Mouse (Mus musculus): Measurements from ENCODE around the gene Rnf212b.
A peak's percentile ranks its signal among the peaks of the same experiment; 100 is the strongest.

The Rnf212b gene

GRCm38 (mm10) chr14:54799686-54800085 is 14.3 kb upstream of the Rnf212b start:
- no peak for DNase-seq

GRCm38 (mm10) chr14:54802428-54802827 is 11.5 kb upstream of the Rnf212b start:
- no peak for DNase-seq

GRCm38 (mm10) chr14:54806124-54806523 is 7.8 kb upstream of the Rnf212b start:
- DNase-seq = no peak

- no peak for DNase-seq
Measured at GRCm38 (mm10) chr14:54808718-54809667, 4.9 kb upstream of the Rnf212b start.

GRCm38 (mm10) chr14:54809668-54810033 is 4.3 kb upstream of the Rnf212b start:
- no peak for DNase-seq

GRCm38 (mm10) chr14:54815737-54816136 is 1.8 kb downstream of the Rnf212b start:
- DNase-seq = no peak

- DNase-seq = peak; percentile 47
Measured at GRCm38 (mm10) chr14:54817791-54818190, 3.9 kb downstream of the Rnf212b start.

GRCm38 (mm10) chr14:54822301-54822700 is 8.4 kb downstream of the Rnf212b start:
- no peak for DNase-seq

- DNase-seq = no peak
Measured at GRCm38 (mm10) chr14:54823716-54824115, 9.8 kb downstream of the Rnf212b start.

GRCm38 (mm10) chr14:54843461-54843860 is 29.5 kb downstream of the Rnf212b start:
- no peak for DNase-seq

- DNase-seq = no peak
Measured at GRCm38 (mm10) chr14:54855726-54856125, 41.8 kb downstream of the Rnf212b start.

- DNase-seq = no peak
Measured at GRCm38 (mm10) chr14:54856703-54857102, 42.8 kb downstream of the Rnf212b start.

GRCm38 (mm10) chr14:54857891-54858290 is 44.0 kb downstream of the Rnf212b start:
- DNase-seq = no peak

GRCm38 (mm10) chr14:54860511-54860910 is 46.6 kb downstream of the Rnf212b start:
- DNase-seq = peak; percentile 68

- DNase-seq = peak; percentile 83
Measured at GRCm38 (mm10) chr14:54863501-54864312, 49.8 kb downstream of the Rnf212b start.

GRCm38 (mm10) chr14:54864313-54865036 is 50.5 kb downstream of the Rnf212b start:
- DNase-seq = peak; percentile 13

- no peak for DNase-seq
Measured at GRCm38 (mm10) chr14:54865626-54866025, 51.7 kb downstream of the Rnf212b start.

- no peak for DNase-seq
Measured at GRCm38 (mm10) chr14:54866268-54866667, 52.3 kb downstream of the Rnf212b start.

- peak; percentile 53 for DNase-seq
Measured at GRCm38 (mm10) chr14:54866936-54867335, 53.0 kb downstream of the Rnf212b start.

GRCm38 (mm10) chr14:54868026-54868425 is 54.1 kb downstream of the Rnf212b start:
- no peak for DNase-seq

GRCm38 (mm10) chr14:54870861-54871260 is 56.9 kb downstream of the Rnf212b start, which contains the start of gene Homez:
Gene Homez (minus strand): TSS chr14:54870961.
- no peak for DNase-seq

GRCm38 (mm10) chr14:54874165-54874564 is 60.2 kb downstream of the Rnf212b start:
- DNase-seq = no peak

Measured in thymus, postnatal 25 days (tissue).